Mouse (Mus musculus) kidney, postnatal 14 days (tissue): ENCODE data around the gene Ptgr1.

Experiments used
- DNase-seq: peaks from one replicate; pipeline ENCODE4 v3.0.0; 2022; ENCODE audit warnings: mixed read lengths

Gene Ptgr1

DNA sequence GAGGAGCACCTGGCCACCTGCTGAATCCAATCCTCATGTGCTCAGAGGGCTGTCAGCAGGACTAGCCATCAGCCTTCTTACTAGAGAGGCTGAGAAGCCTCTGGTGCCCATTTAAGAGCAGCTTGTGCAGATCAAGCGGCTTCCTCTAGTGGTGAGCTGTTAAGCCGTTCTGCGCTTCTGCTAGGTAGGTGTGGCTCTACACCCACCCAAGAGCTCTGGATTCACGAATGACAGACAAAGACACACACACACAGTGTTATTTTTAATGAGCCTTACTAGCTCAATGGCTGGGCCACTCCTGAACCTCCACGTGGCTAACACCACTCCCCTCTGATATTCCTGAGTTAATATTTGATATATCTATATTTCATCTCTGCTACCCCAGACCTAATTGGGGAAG lies 61.3 kb downstream of the Ptgr1 start:
- no peak for DNase-seq

DNA sequence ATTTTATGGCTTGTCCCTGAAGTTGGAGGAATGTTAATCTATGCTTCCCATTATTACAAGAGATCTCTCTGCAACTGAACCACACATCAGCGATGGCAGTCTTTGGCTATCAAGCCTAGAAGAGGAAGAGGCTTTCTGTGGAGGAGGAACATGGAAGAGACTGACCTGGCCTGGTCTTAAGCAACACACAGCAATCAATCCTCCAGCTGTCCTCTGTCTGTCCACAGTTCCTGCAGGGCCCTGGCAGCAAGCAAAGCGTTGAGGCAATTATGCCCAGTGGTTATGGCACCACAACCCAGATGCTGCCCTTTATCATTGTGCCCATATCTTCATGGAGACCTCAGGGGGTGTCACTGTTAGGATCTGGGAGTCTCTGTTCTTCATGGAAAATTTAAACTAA lies 63.0 kb downstream of the Ptgr1 start:
- no peak for DNase-seq
